Mouse (Mus musculus) stomach, embryonic 15.5 days (tissue): ENCODE results near the gene Rnls. TPM values are rescaled to one million over a fixed set of nuclear protein-coding genes. Genes with fewer than 3 reads are reported as not detected.

Experiments used
- ATAC-seq: fragments of 200-750 bp; cut with Nextera tagmentation; 2 replicates; pipeline ENCODE4 v1.8.0; 2017; ENCODE audit warnings: low read depth, moderate number of reproducible peaks, moderate TSS enrichment; ENCODE audit not compliant: insufficient read depth, low FRiP score
- H3K27ac ChIP-seq: fragments of 300-500 bp; sonication (generic); 2 replicates; pipeline ENCODE4 v1.5.1; 2015; ENCODE audit warnings: mild to moderate bottlenecking, inconsistent platforms
- H3K27me3 ChIP-seq: fragments of 300-500 bp; sonication (generic); replicated peaks from 2 replicates; pipeline ENCODE4 v1.6.1; 2015; ENCODE audit warnings: inconsistent platforms
- H3K36me3 ChIP-seq: fragments of 300-500 bp; sonication (generic); 2 replicates; pipeline ENCODE4 v1.6.1; 2015; ENCODE audit warnings: inconsistent platforms
- H3K4me1 ChIP-seq: fragments of 300-500 bp; sonication (generic); 2 replicates; pipeline ENCODE4 v1.6.1; 2015; ENCODE audit warnings: inconsistent platforms
- H3K4me2 ChIP-seq: fragments of 300-500 bp; sonication (generic); 2 replicates; pipeline ENCODE4 v1.6.1; 2015; ENCODE audit warnings: mild to moderate bottlenecking, inconsistent platforms
- H3K4me3 ChIP-seq: fragments of 300-500 bp; sonication (generic); replicated peaks from 2 replicates; pipeline ENCODE4 v1.5.1; 2015; ENCODE audit warnings: inconsistent platforms
- H3K9ac ChIP-seq: fragments of 300-500 bp; sonication (generic); 2 replicates; pipeline ENCODE4 v1.6.1; 2015; ENCODE audit warnings: inconsistent platforms
- H3K9me3 ChIP-seq: fragments of 300-500 bp; sonication (generic); 2 replicates; pipeline ENCODE4 v1.6.1; 2016; ENCODE audit warnings: inconsistent platforms
- WGBS: fragments of 180-500 bp; shearing (Covaris S2); methylation state at CpG from one replicate; pipeline ENCODE4 v1.1.7; 2015; 5-methylcytosine and 5-hydroxymethylcytosine counted together
- polyA plus RNA-seq: library from polyadenylated mRNA; unstranded; fragments of >200 nt; fragmentation: Nextera tagmentation; extraction: Ambion mirVana; gene quantifications from 2 replicates; pipeline ENCODE4 v1.2.1, GENCODE M21; 2015

Rnls gene
- polyA plus RNA-seq, 1 experiment from 2014 or later = 7.4 TPM

DNA sequence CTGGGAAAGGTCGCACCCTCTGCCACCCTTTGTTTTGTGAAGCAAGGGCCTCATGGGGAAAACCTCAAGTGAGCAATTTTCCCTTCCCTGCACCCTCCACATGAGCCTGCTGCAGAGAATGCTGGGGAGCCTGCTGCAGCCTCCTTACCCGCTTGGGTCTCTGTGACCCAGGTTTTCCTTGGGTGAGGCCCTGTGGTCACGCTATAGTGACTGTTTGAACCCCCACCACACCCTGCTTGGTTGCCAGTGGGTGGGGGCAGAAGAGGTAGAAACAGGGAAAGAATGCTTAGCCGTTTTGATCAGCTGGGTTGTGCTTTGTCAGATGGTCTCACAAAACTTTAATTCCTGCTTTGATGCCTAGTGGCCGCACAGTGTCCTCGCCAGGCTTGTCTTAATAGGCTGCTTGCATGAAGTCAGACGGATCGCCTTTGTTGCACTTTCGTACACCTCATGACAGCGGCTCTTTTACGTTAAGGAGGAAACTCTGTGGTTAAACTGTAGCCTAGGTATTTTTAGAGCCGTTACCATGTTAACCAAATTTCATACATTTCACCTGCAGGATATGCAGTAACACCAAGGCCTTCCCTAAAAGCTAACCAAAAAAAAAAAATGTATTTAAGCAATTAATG is 169.4 kb downstream of the Rnls start:
- H3K27ac ChIP-seq = no peak overlapping the region
- H3K27me3 ChIP-seq = no peaks in the 10 kb centered on the region
- peaks cover 20% of the 10 kb centered on the region for H3K4me1 ChIP-seq
- ATAC-seq = no peak
- 54% methylated on average over 12 of the region's 12 CpGs for WGBS
- H3K9ac ChIP-seq = no peak overlapping the region
- no peak overlapping the region for H3K4me3 ChIP-seq
- no peaks in the 10 kb centered on the region for H3K36me3 ChIP-seq
- H3K9me3 ChIP-seq = no peaks in the 10 kb centered on the region
- no peak overlapping the region for H3K4me2 ChIP-seq

DNA sequence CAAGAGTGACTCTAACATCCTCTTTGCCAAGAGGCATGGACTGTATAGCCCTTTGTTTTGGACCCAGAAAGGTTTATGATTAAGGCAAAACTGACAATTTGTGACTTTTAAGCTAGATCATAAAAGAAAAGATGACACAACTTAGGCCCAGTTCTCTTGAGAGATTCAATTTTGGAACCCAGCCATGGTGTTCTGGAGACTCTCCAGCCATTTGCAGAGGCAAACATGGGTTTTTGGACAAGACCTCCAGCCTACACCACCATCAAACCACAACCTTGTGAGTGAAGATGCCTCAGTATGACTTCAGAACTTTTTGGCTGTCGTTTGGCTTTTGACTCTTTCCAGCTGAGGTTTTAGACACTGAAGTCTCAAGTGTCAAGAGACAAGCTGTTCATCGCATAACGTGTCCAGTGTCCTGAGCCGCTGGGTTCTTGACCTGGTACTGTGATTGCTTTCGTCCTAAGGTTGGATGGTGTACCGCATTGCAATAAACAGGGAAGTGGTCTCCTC is 174.2 kb downstream of the Rnls start:
- H3K9me3 ChIP-seq = no peaks in the 10 kb centered on the region
- H3K27me3 ChIP-seq = no peaks in the 10 kb centered on the region
- H3K4me1 ChIP-seq = peaks cover 4% of the 10 kb centered on the region
- no peaks in the 10 kb centered on the region for H3K36me3 ChIP-seq
- ATAC-seq = no peak
- no peak overlapping the region for H3K27ac ChIP-seq
- H3K4me2 ChIP-seq = no peak overlapping the region
- 74% methylated on average over 6 of the region's 6 CpGs for WGBS
- no peak overlapping the region for H3K4me3 ChIP-seq
- no peak overlapping the region for H3K9ac ChIP-seq

DNA sequence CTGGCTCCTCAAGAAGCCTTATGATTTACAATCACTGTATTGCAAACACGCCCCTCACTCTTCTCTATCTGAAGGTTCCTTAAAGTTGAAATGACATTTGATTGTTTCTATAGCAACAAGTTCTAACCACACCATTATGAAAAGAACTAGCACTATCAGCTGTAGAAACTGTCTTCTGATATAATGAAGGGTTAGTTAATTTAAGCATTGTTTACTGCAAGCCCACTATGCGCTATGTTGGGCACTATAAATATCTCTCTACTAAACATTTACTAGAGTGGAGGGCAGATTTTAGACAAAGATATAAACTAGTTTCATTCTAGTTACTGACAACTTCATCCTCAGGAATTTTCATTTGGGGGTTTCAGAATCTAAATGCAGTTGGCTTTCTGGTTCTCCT is 182.4 kb downstream of the Rnls start:
- Histone ChIP-seq H3K27me3 (no peaks in the 10 kb centered on the region), H3K9me3 (no peaks in the 10 kb centered on the region), H3K4me2 (no peak overlapping the region), H3K36me3 (no peaks in the 10 kb centered on the region), H3K4me1 (no peaks in the 10 kb centered on the region), H3K9ac (no peak overlapping the region), H3K4me3 (no peak overlapping the region), H3K27ac (no peak overlapping the region)
- WGBS = 81% methylated on average over 2 of the region's 2 CpGs
- ATAC-seq = no peak

DNA sequence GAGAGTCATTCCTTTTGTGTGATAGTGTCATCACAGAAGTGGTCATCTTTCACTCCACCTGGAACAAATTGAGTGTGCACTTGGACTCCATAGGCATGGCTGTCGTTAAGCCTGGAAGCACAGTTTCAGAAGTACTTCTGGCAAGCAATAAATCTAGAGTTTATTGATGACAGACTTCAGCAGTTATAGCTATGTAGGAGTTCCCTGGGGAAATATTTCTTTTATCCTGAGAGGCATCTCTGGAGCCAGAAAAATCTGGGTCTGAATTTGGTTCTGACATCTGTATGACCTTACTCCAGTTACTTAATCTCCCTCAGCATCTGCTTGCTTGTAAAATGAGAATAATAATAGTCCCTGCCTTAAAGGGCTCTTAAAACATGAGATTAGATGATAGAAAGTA is 184.1 kb downstream of the Rnls start:
- WGBS = 48% methylated on average over 1 of the region's 1 CpGs
- Histone ChIP-seq H3K4me3 (no peak overlapping the region), H3K4me1 (no peaks in the 10 kb centered on the region), H3K36me3 (no peaks in the 10 kb centered on the region), H3K9ac (no peak overlapping the region), H3K4me2 (no peak overlapping the region), H3K27me3 (no peaks in the 10 kb centered on the region), H3K27ac (no peak overlapping the region), H3K9me3 (no peaks in the 10 kb centered on the region)
- ATAC-seq = no peak

DNA sequence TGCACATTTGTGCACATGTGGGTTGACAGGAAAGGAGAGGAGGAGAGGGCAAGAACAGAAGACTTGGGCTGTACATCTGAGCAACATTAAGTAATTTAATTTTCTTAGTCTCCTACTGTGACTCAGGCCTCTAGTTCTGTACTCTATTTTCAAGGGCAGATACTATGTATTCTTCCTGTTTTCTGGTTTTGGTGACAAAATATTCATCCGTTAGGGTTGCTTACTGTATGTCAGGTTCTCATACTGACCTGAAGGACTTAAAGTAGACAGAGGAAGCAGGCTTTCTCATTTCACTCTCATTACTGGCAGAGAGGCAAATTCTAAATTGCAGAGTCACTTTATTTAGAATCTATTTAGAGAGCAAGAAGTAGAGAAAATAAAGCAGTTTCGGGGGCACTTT is 186.7 kb downstream of the Rnls start:
- Histone ChIP-seq H3K36me3 (no peaks in the 10 kb centered on the region), H3K27ac (no peak overlapping the region), H3K27me3 (no peaks in the 10 kb centered on the region), H3K4me1 (no peaks in the 10 kb centered on the region), H3K4me3 (no peak overlapping the region), H3K9me3 (no peaks in the 10 kb centered on the region), H3K9ac (no peak overlapping the region), H3K4me2 (no peak overlapping the region)
- ATAC-seq = no peak
- WGBS = 88% methylated on average over 2 of the region's 2 CpGs

DNA sequence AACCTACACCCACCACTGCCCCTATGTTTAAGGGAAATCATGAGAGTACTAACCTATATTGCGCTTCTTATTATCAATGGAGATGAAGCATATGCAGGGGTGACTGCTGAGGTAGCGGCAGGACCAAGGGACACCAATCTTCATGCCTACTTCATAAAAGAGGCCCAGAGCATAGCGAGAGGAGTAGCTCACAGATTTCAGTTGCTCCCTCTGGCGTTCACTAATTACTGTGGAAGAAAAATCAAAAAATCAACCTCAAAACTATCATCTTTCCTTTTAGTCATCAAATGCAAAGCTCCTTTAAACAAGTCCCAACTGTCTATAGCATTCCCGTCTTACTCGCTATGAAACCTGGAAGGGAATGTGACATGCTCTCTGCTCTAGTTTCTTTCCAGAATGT is 189.7 kb downstream of the Rnls start:
- no peak for ATAC-seq
- Histone ChIP-seq H3K27me3 (no peaks in the 10 kb centered on the region), H3K9me3 (no peaks in the 10 kb centered on the region), H3K36me3 (no peaks in the 10 kb centered on the region), H3K4me3 (no peak overlapping the region), H3K9ac (no peak overlapping the region), H3K4me2 (no peak overlapping the region), H3K4me1 (no peaks in the 10 kb centered on the region), H3K27ac (no peak overlapping the region)
- 84% methylated on average over 6 of the region's 6 CpGs for WGBS

DNA sequence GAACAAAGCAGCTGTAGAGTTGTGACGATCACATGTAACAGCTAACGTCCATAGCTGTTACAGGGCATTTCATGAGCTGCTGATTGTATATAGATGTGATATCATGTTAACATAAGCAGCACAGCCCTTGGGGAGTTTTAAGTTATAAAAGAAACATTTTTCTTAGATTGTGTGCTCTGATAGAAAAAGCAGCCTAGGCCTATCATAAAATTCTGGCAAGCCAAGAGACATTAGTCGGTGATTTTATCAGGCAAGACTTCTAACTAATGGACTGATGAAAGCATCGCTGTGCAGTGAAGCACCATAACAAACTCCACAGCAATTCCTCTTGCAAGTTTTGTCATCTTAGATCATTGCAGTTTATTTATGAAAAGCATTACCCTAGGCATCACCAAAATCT is 190.9 kb downstream of the Rnls start:
- WGBS = 45% methylated on average over 4 of the region's 4 CpGs

DNA sequence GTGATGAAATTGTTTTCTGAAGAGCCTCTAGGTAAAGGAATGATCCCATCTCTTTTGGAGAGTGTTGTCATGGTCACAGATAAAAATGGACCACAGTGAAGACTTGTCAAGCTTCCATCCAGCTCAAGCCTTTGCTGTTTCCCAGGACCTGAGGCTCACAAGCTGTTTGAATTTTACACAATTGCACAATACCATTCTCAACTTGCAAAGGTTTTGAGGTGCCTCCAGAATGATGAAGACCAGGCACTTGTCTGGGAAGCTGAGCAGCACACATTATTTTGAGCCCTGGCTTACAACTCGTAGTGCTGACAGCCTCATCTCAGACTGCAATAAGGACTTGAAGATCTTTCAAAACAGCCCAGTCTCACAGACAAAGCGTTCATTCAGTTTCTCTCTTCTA is 200.0 kb downstream of the Rnls start:
- Histone ChIP-seq H3K4me1 (no peaks in the 10 kb centered on the region), H3K9ac (no peak overlapping the region), H3K9me3 (no peaks in the 10 kb centered on the region), H3K27ac (no peak overlapping the region), H3K4me2 (no peak overlapping the region), H3K36me3 (no peaks in the 10 kb centered on the region), H3K27me3 (no peaks in the 10 kb centered on the region), H3K4me3 (no peak overlapping the region)
- WGBS = 44% methylated on average over 2 of the region's 2 CpGs
- no peak for ATAC-seq

More for the DNA sequence above, 190.9 kb downstream of the Rnls start:
- Histone ChIP-seq H3K9ac (no peak overlapping the region), H3K4me3 (no peak overlapping the region), H3K36me3 (no peaks in the 10 kb centered on the region), H3K4me2 (no peak overlapping the region), H3K27ac (no peak overlapping the region), H3K27me3 (no peaks in the 10 kb centered on the region), H3K9me3 (no peaks in the 10 kb centered on the region), H3K4me1 (no peaks in the 10 kb centered on the region)
- ATAC-seq = no peak

DNA sequence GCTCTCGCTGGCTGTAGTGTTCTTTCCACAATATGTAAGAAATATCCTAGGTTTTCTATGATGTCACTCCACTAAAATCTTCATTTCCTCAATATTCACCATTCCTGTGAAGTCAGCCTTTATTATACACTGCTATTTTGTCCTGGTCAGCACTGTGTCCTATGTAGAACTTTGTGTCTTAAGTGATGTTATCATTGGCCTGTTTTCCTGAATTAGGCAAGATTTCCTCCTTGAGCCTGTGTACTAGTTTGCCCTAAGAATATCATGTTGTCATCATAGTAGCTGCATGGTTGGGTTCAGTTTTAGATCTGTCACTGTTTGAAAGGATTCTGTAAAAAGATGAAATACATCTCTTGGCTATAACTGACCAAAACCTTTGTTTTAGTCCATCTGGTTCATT is 203.3 kb downstream of the Rnls start:
- H3K27me3 ChIP-seq = no peaks in the 10 kb centered on the region
- H3K9ac ChIP-seq = no peak overlapping the region
- no peaks in the 10 kb centered on the region for H3K9me3 ChIP-seq
- no peak overlapping the region for H3K4me2 ChIP-seq
- H3K27ac ChIP-seq = no peak overlapping the region
- H3K4me3 ChIP-seq = no peak overlapping the region
- no peaks in the 10 kb centered on the region for H3K36me3 ChIP-seq
- 64% methylated on average over 1 of the region's 1 CpGs for WGBS
- H3K4me1 ChIP-seq = no peaks in the 10 kb centered on the region
- no peak for ATAC-seq

DNA sequence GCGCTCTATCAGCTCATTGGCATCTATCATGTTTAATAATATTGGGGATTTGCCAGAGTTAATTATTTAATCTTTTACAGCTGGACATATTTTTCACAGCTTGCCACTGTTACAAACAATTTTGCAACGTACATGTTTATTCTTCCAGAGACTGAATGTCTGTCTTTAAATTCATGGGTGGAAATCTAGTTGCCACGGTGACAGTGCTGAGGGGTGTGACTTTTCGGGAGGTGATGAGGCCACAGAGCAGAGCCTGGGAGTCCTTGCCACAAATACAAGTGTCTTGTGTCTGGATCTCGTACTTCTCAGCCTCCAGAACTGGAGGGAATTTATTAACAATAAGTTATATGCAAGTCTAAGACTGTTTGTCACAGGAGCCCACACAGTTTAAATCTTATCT is 212.5 kb downstream of the Rnls start:
- no peak for ATAC-seq
- Histone ChIP-seq H3K27ac (no peak overlapping the region), H3K9ac (no peak overlapping the region), H3K4me2 (no peak overlapping the region), H3K4me1 (no peaks in the 10 kb centered on the region), H3K36me3 (no peaks in the 10 kb centered on the region), H3K27me3 (no peaks in the 10 kb centered on the region), H3K9me3 (no peaks in the 10 kb centered on the region), H3K4me3 (no peak overlapping the region)
- WGBS = 54% methylated on average over 5 of the region's 5 CpGs

DNA sequence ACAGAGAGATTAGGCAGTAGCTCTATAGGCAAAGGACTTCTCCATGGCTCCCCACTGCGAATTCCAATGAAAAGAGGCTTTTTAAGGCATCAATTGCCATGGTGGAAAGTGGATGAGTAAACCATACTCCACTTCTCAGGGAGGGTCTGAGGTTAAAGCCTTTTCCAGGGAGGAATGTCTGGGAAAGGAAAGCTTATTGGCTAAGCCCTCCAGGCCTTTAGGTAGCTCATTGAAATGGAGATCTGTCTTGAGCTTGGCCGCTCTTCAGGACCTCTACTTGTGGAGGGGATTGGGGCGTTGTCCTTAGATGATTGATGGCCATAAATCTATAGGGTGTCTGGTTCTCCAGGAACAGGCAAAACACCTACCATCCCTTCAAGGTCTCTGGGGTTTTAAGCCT is 213.2 kb downstream of the Rnls start:
- 67% methylated on average over 3 of the region's 3 CpGs for whole genome bisulfite sequencing
- no peak overlapping the region for H3K9ac ChIP-seq
- H3K27ac ChIP-seq = no peak overlapping the region
- H3K4me2 ChIP-seq = no peak overlapping the region
- ATAC-seq = no peak
- no peaks in the 10 kb centered on the region for H3K9me3 ChIP-seq
- no peaks in the 10 kb centered on the region for H3K4me1 ChIP-seq
- H3K4me3 ChIP-seq = no peak overlapping the region
- no peaks in the 10 kb centered on the region for H3K36me3 ChIP-seq
- no peaks in the 10 kb centered on the region for H3K27me3 ChIP-seq

DNA sequence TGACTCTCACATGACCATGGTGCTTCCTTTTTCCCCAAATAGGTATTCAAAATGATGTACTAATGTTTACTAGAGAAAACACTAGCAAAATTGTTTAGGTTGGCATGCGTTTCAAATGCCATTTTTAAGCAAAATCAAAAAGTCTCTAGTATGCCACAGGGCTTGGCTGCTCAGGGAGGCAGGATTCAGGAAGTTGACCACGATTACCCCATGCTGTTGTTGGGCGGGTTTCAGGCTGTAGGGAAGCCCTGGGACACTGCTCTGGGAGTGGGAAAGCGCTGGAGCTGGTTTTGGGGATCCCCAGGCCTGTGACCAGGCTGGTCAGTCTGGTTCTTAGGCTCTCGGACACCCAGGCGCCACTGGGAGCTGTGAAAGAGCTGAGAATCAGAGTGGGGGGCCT is 213.7 kb downstream of the Rnls start:
- ATAC-seq = no peak

DNA sequence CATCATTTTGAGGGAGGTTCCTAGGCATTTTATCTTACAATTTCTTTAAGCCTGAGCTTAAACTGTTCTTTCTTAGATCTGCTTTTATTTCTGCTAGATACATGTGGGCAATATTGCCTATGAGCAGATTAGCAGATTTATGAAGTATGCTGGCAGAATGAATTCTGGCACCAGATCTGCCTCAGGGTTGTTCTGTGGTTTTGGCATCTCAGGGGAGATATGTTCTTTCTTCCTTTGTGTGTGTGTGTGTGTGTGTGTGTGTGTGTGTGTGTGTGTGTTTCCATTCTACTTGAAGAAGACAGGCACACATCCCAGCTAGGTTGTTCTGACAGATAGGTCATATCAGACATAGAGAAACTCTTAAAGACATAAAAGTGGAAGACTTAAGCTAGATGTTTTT is 218.1 kb downstream of the Rnls start:
- H3K4me1 ChIP-seq = no peaks in the 10 kb centered on the region
- H3K4me2 ChIP-seq = no peak overlapping the region
- no peak overlapping the region for H3K4me3 ChIP-seq
- no peak overlapping the region for H3K27ac ChIP-seq
- no peak for ATAC-seq
- H3K9me3 ChIP-seq = no peaks in the 10 kb centered on the region
- H3K36me3 ChIP-seq = no peaks in the 10 kb centered on the region
- H3K9ac ChIP-seq = no peak overlapping the region
- no peaks in the 10 kb centered on the region for H3K27me3 ChIP-seq

More for the DNA sequence above, 213.7 kb downstream of the Rnls start:
- Histone ChIP-seq H3K9ac (no peak overlapping the region), H3K27me3 (no peaks in the 10 kb centered on the region), H3K4me3 (no peak overlapping the region), H3K36me3 (no peaks in the 10 kb centered on the region), H3K27ac (no peak overlapping the region), H3K9me3 (no peaks in the 10 kb centered on the region), H3K4me2 (no peak overlapping the region), H3K4me1 (no peaks in the 10 kb centered on the region)
- 64% methylated on average over 6 of the region's 6 CpGs for WGBS
